Mouse (Mus musculus) spleen, adult 10 weeks (tissue): Measurements from ENCODE around the gene Capn11. TPM values are rescaled to one million over a fixed set of nuclear protein-coding genes. Genes with fewer than 3 reads are reported as not detected.

Experiments used
- polyA plus RNA-seq: library from polyadenylated mRNA; stranded (reverse); fragments of 350-450 nt; fragmentation: Illumina TruSeq; extraction: RNeasy Lipid Tissue Mini Kit (QIAGEN cat#74804); gene quantifications from one replicate; pipeline ENCODE4 v1.2.3, GENCODE M21; 2015; ENCODE audit warnings: low replicate concordance; ENCODE audit not compliant: insufficient read depth

Gene Capn11
- polyA plus RNA-seq = not detected

DNA sequence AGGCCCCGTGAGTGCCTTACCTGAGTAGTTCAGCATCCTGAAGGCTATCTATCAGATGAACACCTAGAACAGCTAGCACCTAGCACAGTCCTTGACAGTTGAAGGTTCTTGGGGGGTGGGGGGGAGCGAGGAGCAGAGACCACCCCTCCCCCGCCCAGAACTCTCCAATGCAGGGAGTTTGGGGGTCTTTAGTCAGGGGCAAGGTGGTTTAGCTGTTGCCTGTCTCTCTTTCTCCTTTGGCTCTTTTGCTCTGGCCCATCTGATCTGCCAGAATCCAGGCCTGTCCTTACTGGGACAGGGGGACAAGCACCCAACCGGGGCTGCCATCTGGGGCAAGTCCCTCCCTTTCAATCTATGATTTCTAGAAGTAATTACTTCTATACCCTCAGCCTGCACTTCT is at the start of gene Capn11:
Gene Capn11, minus strand, starts transcription at position 101 of the 400 bp plus-strand sequence.

DNA sequence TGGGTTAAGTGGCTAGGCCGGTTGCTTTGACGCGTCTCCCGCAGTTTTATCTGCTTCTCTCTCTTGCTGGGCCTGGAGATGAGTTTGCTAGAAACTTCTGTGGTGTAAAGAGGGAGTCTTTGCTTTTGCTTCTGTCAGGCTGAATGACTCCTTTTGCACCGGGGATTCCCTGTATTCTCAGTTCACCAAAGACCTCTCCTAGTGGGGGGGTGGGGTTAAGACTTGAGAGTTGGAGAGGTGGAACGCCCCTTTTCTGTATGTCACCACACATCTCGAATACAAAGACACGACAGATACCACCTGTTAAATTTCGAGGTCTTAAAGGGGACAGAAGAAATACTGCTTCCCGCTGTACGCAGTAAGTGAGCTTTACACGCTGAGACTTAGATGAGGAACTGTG is 27.6 kb upstream of the Capn11 start, which contains the start of gene Tmem63b:
Gene Tmem63b, minus strand, starts transcription at position 190 of the 400 bp plus-strand sequence.

GRCm38 (mm10) chr17:45686093-45686619 is 27.0 kb upstream of the Capn11 start, which contains the start of gene Mrpl14:
TSS of gene Mrpl14 (plus strand) at chr17:45686322.

DNA sequence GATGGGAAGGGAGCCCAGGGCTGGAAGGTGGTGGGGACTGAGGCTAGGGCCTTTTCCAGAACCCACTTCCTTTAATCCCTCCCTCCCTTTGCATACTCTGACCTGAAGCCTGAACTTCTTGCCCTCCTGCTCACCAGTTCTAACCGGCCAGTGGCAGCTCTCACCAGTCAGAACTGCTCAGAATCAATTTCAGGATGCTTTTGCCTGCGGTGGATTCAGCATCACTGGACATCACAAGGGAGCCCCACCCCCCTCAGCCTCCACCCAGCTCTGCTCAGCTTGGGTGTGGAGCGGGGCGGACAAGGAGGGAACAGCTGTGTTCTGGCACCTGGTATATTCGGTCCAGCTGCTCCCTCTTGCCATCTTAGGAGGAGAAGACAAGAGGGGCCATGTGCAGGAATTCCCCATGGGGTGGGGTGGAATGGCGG is 57.2 kb downstream of the Capn11 start, which contains the start of gene Mymx:
Gene Mymx, minus strand, starts transcription at position 226 of the 428 bp plus-strand sequence.

DNA sequence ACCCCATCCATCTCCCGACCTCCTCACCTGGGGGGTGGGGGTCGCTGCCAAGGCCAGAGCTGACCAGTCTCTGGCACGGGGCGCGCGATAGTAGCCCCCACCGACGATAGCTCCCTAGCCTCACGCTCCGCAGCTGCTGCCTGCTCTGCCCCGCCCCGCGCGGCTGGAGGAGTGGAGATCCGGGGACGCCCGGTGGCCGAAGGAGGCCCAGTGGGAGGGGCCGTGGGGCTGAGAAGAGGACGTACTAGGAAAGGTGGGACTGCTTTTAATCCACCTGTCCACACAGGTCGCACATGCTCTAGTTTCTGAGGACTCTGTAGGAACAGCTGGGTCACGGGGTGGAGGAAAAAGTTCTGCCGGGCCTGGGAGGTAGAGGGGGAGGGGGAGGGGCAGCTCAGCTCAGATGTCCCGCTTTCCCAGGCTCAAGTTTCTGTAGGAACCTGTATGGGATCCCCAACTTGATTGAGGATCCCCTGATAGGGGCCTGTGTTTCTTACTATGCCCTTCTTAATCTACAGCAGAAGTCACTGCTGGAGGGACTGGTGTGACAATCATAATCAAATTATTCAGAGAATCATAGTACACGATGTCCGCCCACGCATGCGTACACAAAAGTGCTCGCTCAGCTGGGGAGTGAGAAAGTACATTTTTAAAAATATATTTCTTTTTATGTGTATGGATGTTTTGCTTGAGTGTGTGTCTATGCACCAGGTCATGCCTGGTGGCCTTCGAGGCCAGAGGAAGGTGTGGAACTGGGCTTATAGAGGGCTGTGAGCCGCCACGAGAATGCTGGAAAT is 59.5 kb downstream of the Capn11 start, which contains the start of gene Slc29a1:
Gene Slc29a1, minus strand, starts transcription at position 161 of the 797 bp plus-strand sequence.

Other genes starting within 250 kb of the Capn11 start
- gene Cdc5l, start 225.6 kb downstream of the Capn11 start, polyA plus RNA-seq = 106 TPM
- not detected for gene Spats1, start 183.9 kb downstream of the Capn11 start, polyA plus RNA-seq
- gene Aars2, start 152.5 kb downstream of the Capn11 start, polyA plus RNA-seq = 2.9 TPM
- 0.37 TPM for gene Tcte1, start 135.9 kb downstream of the Capn11 start, polyA plus RNA-seq
- gene Tmem151b, start 109.6 kb downstream of the Capn11 start, polyA plus RNA-seq = 1.0 TPM
- 69.2 TPM for gene Nfkbie, start 103.6 kb downstream of the Capn11 start, polyA plus RNA-seq
- gene Slc35b2, start 95.5 kb downstream of the Capn11 start, polyA plus RNA-seq = 32.4 TPM
- 1,285 TPM for gene Hsp90ab1, start 86.1 kb downstream of the Capn11 start, polyA plus RNA-seq
- gene Slc29a1, start 59.7 kb downstream of the Capn11 start, polyA plus RNA-seq = 45.2 TPM
- gene Mymx, start 57.2 kb downstream of the Capn11 start, polyA plus RNA-seq = not detected
- gene Mrpl14, start 27.0 kb upstream of the Capn11 start, polyA plus RNA-seq = 13.9 TPM
- gene Tmem63b, start 27.6 kb upstream of the Capn11 start, polyA plus RNA-seq = 14.2 TPM
- not detected for gene 1600014C23Rik, start 74.5 kb upstream of the Capn11 start, polyA plus RNA-seq